Mouse (Mus musculus) MEL (cell line): ENCODE measurements around the gene Gm9195.

Experiments
- CTCF ChIP-seq, 3 experiments: IDR thresholded peaks in 2 of 3; conservative IDR thresholded peaks in 1 of 3; 2 replicates each; pipeline ENCODE4 v1.5.1; 2011 to 2012; ENCODE audit warnings: low read length in 3 of 3, low read depth in 2 of 3, mild to moderate bottlenecking in 2 of 3, improper control_type of control experiment in 1 of 3, inconsistent platforms in 1 of 3, mixed read lengths in 1 of 3, moderate library complexity in 1 of 3; ENCODE audit not compliant: control insufficient read depth in 1 of 3, insufficient read depth in 1 of 3, poor library complexity in 1 of 3, severe bottlenecking in 1 of 3
- GATA1 ChIP-seq: IDR thresholded peaks from 2 replicates; pipeline ENCODE4 v1.6.1; 2011; ENCODE audit warnings: low read depth, low read length, improper control_type of control experiment
- MAZ ChIP-seq: IDR thresholded peaks from 2 replicates; pipeline ENCODE4 v1.6.1; 2012; ENCODE audit warnings: low read depth, mild to moderate bottlenecking, inconsistent platforms, low read length, improper control_type of control experiment
- POLR2AphosphoS5 ChIP-seq: IDR thresholded peaks from 2 replicates; pipeline ENCODE4 v1.6.1; 2012; ENCODE audit warnings: low read depth, borderline replicate concordance, mild to moderate bottlenecking, inconsistent platforms, low read length, moderate library complexity, mixed read lengths
- TAL1 ChIP-seq: IDR thresholded peaks from 2 replicates; pipeline ENCODE4 v1.6.1; 2012; ENCODE audit warnings: mild to moderate bottlenecking, inconsistent platforms, low read length, moderate library complexity, mixed read lengths
- TCF12 ChIP-seq: IDR thresholded peaks from 2 replicates; pipeline ENCODE4 v1.6.1; 2014; ENCODE audit warnings: low read depth, mild to moderate bottlenecking, inconsistent platforms, low read length, improper control_type of control experiment, moderate library complexity
- USF2 ChIP-seq, 2 experiments: IDR thresholded peaks; 2 replicates each; pipeline ENCODE4 v1.6.1; 2011 to 2012; ENCODE audit warnings: improper control_type of control experiment in 2 of 2, low read length in 2 of 2, borderline replicate concordance in 1 of 2, inconsistent platforms in 1 of 2, low read depth in 1 of 2, mild to moderate bottlenecking in 1 of 2; ENCODE audit not compliant: insufficient read depth in 1 of 2

DNA sequence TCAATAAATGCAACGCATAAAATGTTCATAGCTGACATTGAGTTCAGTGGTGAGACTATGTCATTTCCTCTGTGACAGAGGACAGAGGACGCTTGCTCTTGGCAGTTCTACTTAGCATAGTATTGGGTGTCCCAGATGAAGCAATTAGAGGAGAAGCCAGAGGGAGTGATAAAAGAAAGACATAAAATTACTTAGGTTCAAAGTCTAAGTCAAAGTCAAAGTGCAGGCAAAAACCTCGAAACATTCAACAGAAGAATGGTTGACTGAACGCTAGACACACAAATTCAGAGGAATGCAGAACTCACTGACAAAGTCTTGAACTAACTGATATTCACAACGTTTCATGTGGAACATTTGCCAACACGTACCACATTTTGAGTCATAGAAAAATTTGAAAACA is 27.1 kb upstream of the Gm9195 start:
- TF ChIP-seq TCF12: no peak
- no peak for TF ChIP-seq CTCF (IDR thresholded peaks at IDR 0.05 in 2 of 3, conservative IDR thresholded peaks at IDR 0.05 in 1 of 3; ENCODE audit: control insufficient read depth in 1 of 3, insufficient read depth in 1 of 3, low read depth in 2 of 3, low read length in 3 of 3, poor library complexity in 1 of 3, severe bottlenecking in 1 of 3)
- TF ChIP-seq USF2 (IDR thresholded peaks at IDR 0.05; ENCODE audit: borderline replicate concordance in 1 of 2, insufficient read depth in 1 of 2, low read depth in 1 of 2, low read length in 2 of 2): no peak
- no peak for TF ChIP-seq TAL1
- no peak for TF ChIP-seq MAZ
- no peak for TF ChIP-seq POLR2AphosphoS5
- TF ChIP-seq GATA1: no peak
